Mouse (Mus musculus) Patski (cell line): ENCODE data around the gene Bbc3. TPM values are rescaled to one million over a fixed set of nuclear protein-coding genes. Genes with fewer than 3 reads are reported as not detected.
A peak's percentile ranks its signal among the peaks of the same experiment; 100 is the strongest.

Source experiments
- ATAC-seq: fragments of 100-300 bp; one replicate; pipeline ENCODE4 v1.8.0; 2021
- CTCF ChIA-PET: fragments of 350-600 bp; sonication (Branson Sonifier 250); formaldehyde crosslinking; loops from one replicate; lab custom pipeline; 2022; ENCODE audit warnings: inconsistent platforms; lab: Charles Lee
- POLR2A ChIA-PET: fragments of 350-600 bp; sonication (Branson Sonifier 250); formaldehyde crosslinking; loops from one replicate; lab custom pipeline; 2022; ENCODE audit warnings: antibody characterized with exemption, inconsistent platforms; lab: Charles Lee
- DNase-seq: peaks from one replicate; pipeline ENCODE4 v3.0.0-alpha.2; 2011; ENCODE audit warnings: low read depth, low spot score
- H3K27me3 ChIP-seq: fragments of 371-371 bp; one replicate; pipeline ENCODE4 v1.5.1; 2021
- CTCF ChIP-seq: fragments of 100-300 bp; IDR thresholded peaks from one replicate; pipeline ENCODE4 v1.5.1; 2021
- in situ Hi-C: fragments of 300-500 bp; cut with MboI; formaldehyde crosslinking; loops from 3 replicates; pipeline ENCODE4 v1.11.1; 2018; ENCODE audit warnings: low pct_unique_long_range_greater_than_20kb, mixed read lengths
- polyA plus RNA-seq: library from polyadenylated mRNA; unstranded; gene quantifications from one replicate; pipeline ENCODE4 v1.2.3, GENCODE M21; 2021

Bbc3 gene
- polyA plus RNA-seq, 1 experiment from 2014 or later, result 12.6 TPM

GRCm38 (mm10) chr7:16329146-16329545 is 21.0 kb downstream of the Bbc3 start:
- no peak for TF ChIP-seq CTCF
- ATAC-seq (no peak), DNase-seq (no peak)
- CTCF ChIA-PET, result interaction anchor here (1.0 to 2.0 kb wide), 4 partner anchors 15 to 35 kb away, joined by 3 to 7 read pairs (median 4); no protein-coding TSS in a partner anchor
- POLR2A ChIA-PET, result no interaction called here
- no peaks in the 10 kb centered on the region for H3K27me3 ChIP-seq
- in situ Hi-C loops, result loop anchor here (5.0 kb wide), 2 partner anchors 37 to 38 kb away; no protein-coding TSS in a partner anchor

DNA sequence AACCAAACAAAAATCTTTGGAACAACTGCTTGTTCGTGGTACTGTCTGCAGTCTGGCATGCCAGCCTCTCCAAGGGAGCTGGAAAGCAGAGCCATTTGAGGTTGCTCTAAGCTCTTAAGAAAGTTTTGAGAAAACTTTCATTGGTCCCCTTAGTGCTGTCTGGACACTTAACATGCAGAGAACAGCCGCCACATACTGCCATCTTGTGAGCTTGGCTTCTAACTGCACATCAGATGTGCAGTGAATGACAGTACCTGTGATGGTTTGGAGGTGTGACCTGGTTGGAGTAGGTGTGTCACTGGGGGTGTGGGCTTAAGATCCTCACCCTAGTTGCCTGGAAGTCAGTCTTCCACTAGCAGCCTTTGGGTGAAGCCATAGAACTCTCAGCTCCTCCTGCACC is 29.5 kb downstream of the Bbc3 start:
- ChIA-PET CTCF (interaction anchor here (0.9 to 3.2 kb wide), 5 partner anchors 22 to 49 kb away, joined by 3 to 11 read pairs (median 7); no protein-coding TSS in a partner anchor), POLR2A (interaction anchor here (0.7 kb wide), 1 partner anchor 14 kb away, joined by 4 read pairs; no protein-coding TSS in a partner anchor)
- in situ Hi-C loops, result no loop called here
- no peaks in the 10 kb centered on the region for H3K27me3 ChIP-seq
- TF ChIP-seq CTCF, result no peak
- ATAC-seq (no peak), DNase-seq (no peak)

DNA sequence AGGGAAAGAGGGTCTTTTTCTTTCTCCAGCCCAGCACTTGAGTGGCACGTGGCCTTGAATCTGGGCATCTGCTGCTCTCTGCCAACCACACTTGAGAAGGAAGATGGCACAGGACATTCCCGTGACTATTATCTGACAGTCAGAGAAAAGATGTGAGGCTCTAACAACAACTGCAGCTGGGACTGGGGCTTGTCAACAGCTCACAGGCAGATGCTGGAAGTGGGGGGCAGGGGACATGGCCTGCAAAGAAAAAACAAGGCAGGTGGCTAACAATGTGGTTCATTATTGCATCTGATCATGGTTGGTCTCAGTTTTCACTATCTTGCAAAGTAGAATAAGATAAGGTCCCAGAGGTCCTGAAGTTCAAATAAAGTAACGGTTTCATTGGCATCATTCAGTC is 36.4 kb downstream of the Bbc3 start:
- in situ Hi-C loops, result no loop called here
- TF ChIP-seq CTCF, result no peak
- DNase-seq (no peak), ATAC-seq (no peak)
- POLR2A ChIA-PET, result no interaction called here
- H3K27me3 ChIP-seq, result no peaks in the 10 kb centered on the region
- CTCF ChIA-PET, result interaction anchor here (1.1 to 1.5 kb wide), 2 partner anchors 19 to 31 kb away, joined by 3 to 5 read pairs; no protein-coding TSS in a partner anchor

- ChIA-PET POLR2A (no interaction called here), CTCF (no interaction called here)
- DNase-seq, result no peak
- ATAC-seq, result no peak
- H3K27me3 ChIP-seq, result no peaks in the 10 kb centered on the region
- no peak for TF ChIP-seq CTCF
- in situ Hi-C loops, result no loop called here
Measured at GRCm38 (mm10) chr7:16345297-16345696, 37.1 kb downstream of the Bbc3 start.

GRCm38 (mm10) chr7:16349999-16350398 is 41.8 kb downstream of the Bbc3 start:
- DNase-seq, result no peak
- ATAC-seq, result no peak
- TF ChIP-seq CTCF, result no peak
- CTCF ChIA-PET, result no interaction called here
- H3K27me3 ChIP-seq, result no peaks in the 10 kb centered on the region
- POLR2A ChIA-PET, result no interaction called here
- in situ Hi-C loops, result no loop called here

GRCm38 (mm10) chr7:16355854-16356594 is 47.8 kb downstream of the Bbc3 start:
- CTCF ChIA-PET, result interaction anchor here (1.1 to 1.6 kb wide), 3 partner anchors 9 to 24 kb away, joined by 3 to 5 read pairs (median 3); no protein-coding TSS in a partner anchor
- no peak for TF ChIP-seq CTCF
- ATAC-seq (no peak), DNase-seq (no peak)
- no peaks in the 10 kb centered on the region for H3K27me3 ChIP-seq
- POLR2A ChIA-PET, result interaction anchor here (0.6 kb wide), 2 partner anchors 12 to 15 kb away, joined by 3 read pairs; no protein-coding TSS in a partner anchor
- in situ Hi-C loops, result no loop called here

GRCm38 (mm10) chr7:16357602-16358001 is 49.4 kb downstream of the Bbc3 start:
- in situ Hi-C loops, result no loop called here
- DNase-seq (no peak), ATAC-seq (no peak)
- H3K27me3 ChIP-seq, result no peaks in the 10 kb centered on the region
- TF ChIP-seq CTCF, result no peak
- ChIA-PET CTCF (interaction anchor here (1.3 kb wide), 1 partner anchor 16 kb away, joined by 4 read pairs; no protein-coding TSS in a partner anchor), POLR2A (no interaction called here)

DNA sequence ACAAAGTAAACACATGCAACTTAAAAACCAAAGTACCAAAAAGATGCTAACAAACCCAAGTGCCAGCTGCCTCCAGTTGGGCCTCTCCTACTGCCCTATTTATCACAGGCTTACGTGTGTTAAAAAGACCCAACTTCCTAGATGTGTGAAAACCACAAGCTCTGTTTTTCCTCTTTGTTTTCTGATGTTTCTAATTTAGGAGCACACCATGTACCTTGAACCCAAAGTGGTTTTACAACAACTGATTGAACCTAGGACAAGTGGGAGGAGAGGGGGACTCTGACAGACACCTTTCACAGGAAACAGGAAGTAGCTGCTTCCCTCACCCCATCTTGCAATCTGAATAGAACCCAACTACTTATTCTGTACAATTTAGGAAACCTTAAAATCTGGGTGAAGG is 56.1 kb downstream of the Bbc3 start:
- no peak for DNase-seq
- ChIA-PET CTCF (interaction anchor here (1.0 to 5.7 kb wide), 9 partner anchors 8 to 70 kb away, joined by 3 to 32 read pairs (median 5); no protein-coding TSS in a partner anchor), POLR2A (no interaction called here)
- in situ Hi-C loops, result no loop called here
- TF ChIP-seq CTCF, result no peak
- H3K27me3 ChIP-seq, result no peaks in the 10 kb centered on the region
- no peak for ATAC-seq

DNA sequence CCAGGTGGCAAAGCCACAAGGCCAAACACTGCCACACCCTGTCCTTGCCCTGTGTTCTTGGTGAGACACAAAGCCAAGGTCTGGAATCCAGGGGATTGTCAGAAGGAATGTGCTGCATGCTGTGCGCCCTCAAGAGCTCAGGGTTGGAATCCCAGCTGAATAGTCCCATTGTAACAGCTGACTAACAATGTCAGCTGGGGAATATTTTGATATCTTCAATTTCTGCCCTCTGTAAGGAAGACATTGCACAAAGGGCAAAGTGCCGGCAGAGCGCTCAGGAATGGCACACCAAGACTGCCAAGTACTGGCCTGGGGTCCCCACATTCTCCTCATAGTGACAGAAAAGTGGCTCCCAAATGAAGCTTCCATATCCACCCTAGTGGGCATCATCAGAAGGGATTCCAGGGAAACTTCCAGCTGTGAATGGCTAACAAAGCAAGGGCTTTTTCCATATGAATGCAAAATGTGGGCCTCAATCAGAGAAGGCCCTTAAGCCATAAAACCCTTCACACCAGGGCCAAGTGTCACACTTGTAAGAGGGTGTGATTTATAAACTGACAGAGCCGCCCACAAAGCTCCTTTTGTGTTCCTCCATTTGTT is 56.8 kb downstream of the Bbc3 start:
- ChIA-PET POLR2A (no interaction called here), CTCF (interaction anchor here (0.7 to 5.7 kb wide), 12 partner anchors 8 to 128 kb away, joined by 3 to 32 read pairs (median 4); no protein-coding TSS in a partner anchor)
- no peaks in the 10 kb centered on the region for H3K27me3 ChIP-seq
- in situ Hi-C loops, result loop anchor here (5.0 kb wide), 1 partner anchor 38 kb away; no protein-coding TSS in a partner anchor
- DNase-seq (no peak), ATAC-seq (peak; percentile 76)
- peak; percentile 58 for TF ChIP-seq CTCF

DNA sequence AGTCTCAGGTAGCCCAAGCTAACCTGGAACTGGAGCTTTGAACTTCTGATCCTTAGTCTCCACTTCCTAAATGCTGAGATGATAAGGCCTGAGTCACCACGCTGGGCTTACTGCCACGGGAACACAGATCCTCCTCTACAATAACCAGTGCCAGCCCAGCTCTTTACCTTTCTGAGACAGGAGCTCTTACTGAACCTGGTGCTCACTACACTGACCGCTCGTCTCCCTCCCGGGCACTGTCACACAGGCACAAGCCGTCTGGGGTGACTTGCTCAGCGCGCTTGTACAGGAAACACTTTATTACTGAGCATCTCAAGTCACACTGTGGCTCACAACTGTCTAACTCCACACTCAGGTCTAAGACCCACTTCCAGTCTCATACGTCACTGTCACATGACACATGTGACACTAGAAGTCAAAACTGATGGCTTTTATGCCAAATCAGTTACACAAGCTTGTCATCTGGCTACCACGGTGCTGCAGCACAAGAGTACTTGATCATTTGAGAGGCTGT is 58.0 kb downstream of the Bbc3 start:
- in situ Hi-C loops, result loop anchor here (5.0 kb wide), 1 partner anchor 39 kb away; no protein-coding TSS in a partner anchor
- no peak for TF ChIP-seq CTCF
- ChIA-PET POLR2A (interaction anchor here (0.5 kb wide), 1 partner anchor 268 kb away, joined by 4 read pairs; the partner anchor contains the start of gene Napa), CTCF (interaction anchor here (0.7 to 5.7 kb wide), 9 partner anchors 11 to 127 kb away, joined by 3 to 32 read pairs (median 7); no protein-coding TSS in a partner anchor)
- ATAC-seq (no peak), DNase-seq (no peak)
- H3K27me3 ChIP-seq, result no peaks in the 10 kb centered on the region
